Mouse (Mus musculus) myocyte (in vitro differentiated cells): Measurements from ENCODE around the gene E030025P04Rik. TPM values are rescaled to one million over a fixed set of nuclear protein-coding genes. Genes with fewer than 3 reads are reported as not detected.

Source experiments
- H3K27me3 ChIP-seq: one replicate; pipeline ENCODE4 v1.6.1; 2011; ENCODE audit not compliant: control insufficient read depth, insufficient read depth, insufficient read length
- H3K36me3 ChIP-seq: one replicate; pipeline ENCODE4 v1.6.1; 2011; ENCODE audit not compliant: control insufficient read depth, insufficient read depth
- H3K4me2 ChIP-seq: one replicate; pipeline ENCODE4 v1.6.1; 2011; ENCODE audit warnings: low read depth, control low read depth
- H3K4me3 ChIP-seq: one replicate; pipeline ENCODE4 v1.5.1; 2011; ENCODE audit warnings: mild to moderate bottlenecking, control low read depth, moderate library complexity
- H3K79me2 ChIP-seq: one replicate; pipeline ENCODE4 v1.6.1; 2011; ENCODE audit not compliant: control insufficient read depth, insufficient read depth
- H3ac ChIP-seq: one replicate; pipeline ENCODE4 v1.6.1; 2011; ENCODE audit not compliant: control insufficient read depth, insufficient read length
- CEBPB ChIP-seq: IDR thresholded peaks from 2 replicates; pipeline ENCODE4 v1.6.1; 2011; ENCODE audit warnings: mild to moderate bottlenecking, moderate library complexity; ENCODE audit not compliant: poor library complexity, insufficient read depth, severe bottlenecking
- E2F4 ChIP-seq: IDR thresholded peaks from one replicate; pipeline ENCODE4 v1.6.1; 2011; ENCODE audit warnings: mild to moderate bottlenecking, control low read depth, moderate library complexity; ENCODE audit not compliant: insufficient read depth
- MAX ChIP-seq: IDR thresholded peaks from one replicate; pipeline ENCODE4 v1.6.1; 2011; ENCODE audit warnings: low read depth, mild to moderate bottlenecking, control low read depth
- MYOD1 ChIP-seq, 3 experiments: IDR thresholded peaks; one replicate each; pipeline ENCODE4 v1.6.1; 2011; ENCODE audit warnings: control low read depth in 2 of 3, low read depth in 2 of 3, mild to moderate bottlenecking in 2 of 3, moderate library complexity in 1 of 3; ENCODE audit not compliant: insufficient read length in 2 of 3, control insufficient read depth in 1 of 3
- MYOG ChIP-seq, 3 experiments: IDR thresholded peaks; one replicate each; pipeline ENCODE4 v1.6.1; 2011; ENCODE audit warnings: control low read depth in 2 of 3, low read depth in 2 of 3, mild to moderate bottlenecking in 2 of 3; ENCODE audit not compliant: insufficient read length in 2 of 3, control insufficient read depth in 1 of 3, insufficient read depth in 1 of 3
- POLR2A ChIP-seq: IDR thresholded peaks from one replicate; pipeline ENCODE4 v1.6.1; 2011; ENCODE audit warnings: low read depth, mild to moderate bottlenecking, control low read depth, moderate library complexity; ENCODE audit not compliant: insufficient read length
- POLR2AphosphoS2 ChIP-seq: IDR thresholded peaks from one replicate; pipeline ENCODE4 v1.6.1; 2011; ENCODE audit warnings: low read depth, control low read depth; ENCODE audit not compliant: insufficient read length
- REST ChIP-seq: IDR thresholded peaks from one replicate; pipeline ENCODE4 v1.6.1; 2011; ENCODE audit warnings: mild to moderate bottlenecking, control low read depth, moderate library complexity; ENCODE audit not compliant: insufficient read depth, insufficient read length
- SRF ChIP-seq: IDR thresholded peaks from one replicate; pipeline ENCODE4 v1.6.1; 2011; ENCODE audit warnings: low read depth; ENCODE audit not compliant: control insufficient read depth, insufficient read length
- TCF12 ChIP-seq: IDR thresholded peaks from one replicate; pipeline ENCODE4 v1.6.1; 2011; ENCODE audit warnings: mild to moderate bottlenecking, control low read depth; ENCODE audit not compliant: poor library complexity, insufficient read depth, severe bottlenecking
- TCF3 ChIP-seq: IDR thresholded peaks from one replicate; pipeline ENCODE4 v1.6.1; 2011; ENCODE audit warnings: low read depth, control low read depth; ENCODE audit not compliant: insufficient read length
- USF1 ChIP-seq: IDR thresholded peaks from one replicate; pipeline ENCODE4 v1.6.1; 2011; ENCODE audit warnings: low read depth, mild to moderate bottlenecking, control low read depth, moderate library complexity
- polyA plus RNA-seq: library from polyadenylated mRNA; unstranded; fragments of >200 nt; fragmentation: generic; extraction: Trizol; gene quantifications from one replicate; pipeline ENCODE4 v1.2.1, GENCODE M21; 2012; ENCODE audit warnings: missing spikeins

E030025P04Rik gene
- polyA plus RNA-seq, 1 experiment, result not detected

DNA sequence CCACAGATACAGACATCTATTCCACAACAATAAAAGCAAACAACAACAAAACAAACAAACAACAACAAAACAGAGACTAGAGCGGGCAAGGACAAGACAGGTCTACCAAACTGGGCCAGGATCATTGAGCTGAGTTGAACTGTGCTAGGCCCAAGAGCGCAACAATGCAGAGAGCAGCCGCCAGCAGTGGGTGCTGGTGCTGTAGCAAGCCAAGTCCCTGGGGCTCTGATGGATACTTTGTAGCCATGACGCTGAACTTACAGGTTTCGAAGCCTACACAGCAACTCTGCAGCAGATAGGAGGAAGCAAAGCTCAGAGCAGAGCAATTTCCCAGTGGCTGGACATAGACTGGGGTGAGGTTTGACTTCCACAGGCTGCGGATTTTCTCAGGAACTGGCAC, 26.6 kb upstream of the E030025P04Rik start:
- Histone ChIP-seq H3K4me2 (no peak overlapping the region), H3K79me2 (no peaks in the 10 kb centered on the region), H3K36me3 (no peaks in the 10 kb centered on the region), H3ac (no peak overlapping the region), H3K4me3 (no peak overlapping the region), H3K27me3 (no peaks in the 10 kb centered on the region)
- no peak for TF ChIP-seq E2F4
- no peak for TF ChIP-seq SRF
- no peak for TF ChIP-seq CEBPB
- TF ChIP-seq MYOD1 (IDR thresholded peaks at IDR 0.05; ENCODE audit: control insufficient read depth in 1 of 3, insufficient read length in 2 of 3, low read depth in 2 of 3), result no peak
- no peak for TF ChIP-seq POLR2AphosphoS2

DNA sequence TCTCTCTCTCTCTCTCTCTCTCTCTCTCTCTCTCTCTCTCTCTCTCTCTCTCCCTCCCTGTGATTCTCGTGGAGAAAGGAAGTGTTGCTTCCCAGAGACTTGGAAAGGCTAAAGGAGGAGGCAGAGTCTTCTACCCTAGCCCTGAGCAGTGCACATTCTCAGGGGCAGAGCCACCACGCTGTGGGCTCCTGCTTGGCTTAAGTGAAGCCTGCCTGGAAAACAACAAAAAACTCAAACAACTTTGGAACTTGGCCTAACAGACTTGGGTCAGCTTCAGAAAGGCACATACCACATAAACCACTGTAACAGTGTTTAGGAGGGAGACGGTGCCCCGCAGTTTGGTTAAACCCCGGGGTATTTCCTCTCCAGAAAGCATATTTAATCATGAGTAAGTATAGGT, 13.5 kb upstream of the E030025P04Rik start:
- no peak overlapping the region for H3K4me2 ChIP-seq
- H3ac ChIP-seq, result no peak overlapping the region
- no peaks in the 10 kb centered on the region for H3K36me3 ChIP-seq
- H3K79me2 ChIP-seq, result no peaks in the 10 kb centered on the region
- no peaks in the 10 kb centered on the region for H3K27me3 ChIP-seq
- H3K4me3 ChIP-seq, result no peak overlapping the region
- TF ChIP-seq E2F4, result no peak
- no peak for TF ChIP-seq REST
- no peak for TF ChIP-seq USF1

DNA sequence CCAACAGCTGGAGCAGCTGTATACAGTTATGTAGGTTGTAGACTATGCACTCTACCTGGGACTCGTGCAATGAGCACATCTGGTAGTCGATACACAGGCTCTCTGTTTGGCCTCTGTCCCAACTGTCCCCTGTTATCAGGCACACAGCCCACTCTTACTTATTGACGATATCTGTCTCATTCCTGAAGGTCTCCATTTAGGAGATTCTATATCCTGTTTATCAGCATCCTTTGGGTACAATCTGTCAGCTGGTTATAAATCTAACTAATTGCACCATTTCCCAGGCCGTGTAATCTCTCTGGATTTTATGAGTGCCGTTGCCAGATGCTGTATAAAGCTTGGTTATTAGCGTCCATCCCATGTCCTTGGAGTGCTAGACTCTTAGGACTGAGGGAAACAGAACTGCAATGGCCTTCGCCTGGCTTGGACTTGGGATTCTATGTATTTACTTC, 747 bp upstream of the E030025P04Rik start:
- H3K4me2 ChIP-seq, result no peak overlapping the region
- TF ChIP-seq MAX (no peak), CEBPB (no peak), USF1 (no peak), E2F4 (no peak), MYOD1 (IDR thresholded peaks at IDR 0.05; ENCODE audit: control insufficient read depth in 1 of 3, insufficient read length in 2 of 3, low read depth in 2 of 3) (no peak), REST (no peak), POLR2AphosphoS2 (no peak), MYOG (IDR thresholded peaks at IDR 0.05; ENCODE audit: control insufficient read depth in 1 of 3, insufficient read depth in 1 of 3, insufficient read length in 2 of 3, low read depth in 2 of 3) (no peak)
- no peaks in the 10 kb centered on the region for H3K79me2 ChIP-seq
- no peak overlapping the region for H3ac ChIP-seq
- no peaks in the 10 kb centered on the region for H3K27me3 ChIP-seq
- H3K36me3 ChIP-seq, result no peaks in the 10 kb centered on the region
- no peak overlapping the region for H3K4me3 ChIP-seq

DNA sequence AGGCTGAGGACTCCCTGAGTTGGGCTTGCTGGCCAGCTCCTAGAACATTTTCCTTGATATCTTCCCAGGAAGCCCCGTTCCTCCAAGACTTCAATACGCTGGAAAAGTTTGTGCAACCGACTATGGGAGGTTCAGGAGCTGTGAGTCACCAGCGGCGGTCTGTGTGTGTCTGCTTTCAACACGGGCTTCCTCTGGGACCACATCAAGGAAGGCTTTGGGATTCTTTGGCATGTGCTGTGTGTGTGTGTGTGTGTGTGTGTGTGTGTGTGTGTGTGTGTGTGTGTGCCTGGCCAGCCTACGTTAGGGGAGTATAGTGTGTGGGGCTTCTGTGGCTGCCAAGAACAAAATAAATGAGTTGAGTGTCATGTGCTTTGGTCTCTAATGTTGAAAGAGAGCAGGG, 17.7 kb downstream of the E030025P04Rik start:
- Histone ChIP-seq H3ac (no peak overlapping the region), H3K27me3 (no peaks in the 10 kb centered on the region), H3K4me2 (no peak overlapping the region), H3K79me2 (no peaks in the 10 kb centered on the region), H3K4me3 (no peak overlapping the region), H3K36me3 (no peaks in the 10 kb centered on the region)
- TF ChIP-seq TCF12 (no peak), POLR2AphosphoS2 (no peak), MAX (no peak), POLR2A (no peak), TCF3 (no peak), MYOD1 (IDR thresholded peaks at IDR 0.05; ENCODE audit: control insufficient read depth in 1 of 3, insufficient read length in 2 of 3, low read depth in 2 of 3) (no peak), MYOG (IDR thresholded peaks at IDR 0.05; ENCODE audit: control insufficient read depth in 1 of 3, insufficient read depth in 1 of 3, insufficient read length in 2 of 3, low read depth in 2 of 3) (no peak), CEBPB (no peak), USF1 (no peak), E2F4 (no peak)

DNA sequence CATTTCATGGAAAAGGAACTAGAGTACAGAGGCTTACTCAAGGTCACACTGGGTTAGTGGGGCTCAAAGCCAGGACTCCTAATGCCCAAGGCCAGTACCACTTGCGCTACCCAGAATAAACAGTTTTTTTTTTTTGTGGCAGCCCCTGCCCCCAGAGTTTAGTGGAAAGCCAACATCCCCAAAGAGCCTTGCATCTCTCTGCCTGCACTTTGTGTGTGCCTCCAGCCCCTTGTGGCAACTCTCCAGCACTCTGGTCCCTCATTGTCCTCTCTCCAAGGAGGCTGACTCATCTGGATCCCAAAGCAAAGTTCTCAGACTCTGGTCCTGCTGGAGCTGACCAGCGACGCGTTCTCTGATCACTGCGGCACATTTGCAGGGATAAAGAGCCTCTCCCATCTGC, 18.7 kb downstream of the E030025P04Rik start:
- TF ChIP-seq REST (no peak), POLR2AphosphoS2 (no peak), MAX (no peak), TCF12 (no peak), USF1 (no peak), SRF (no peak)
- H3K4me3 ChIP-seq, result no peak overlapping the region
- H3K36me3 ChIP-seq, result no peaks in the 10 kb centered on the region
- H3ac ChIP-seq, result no peak overlapping the region
- no peak overlapping the region for H3K4me2 ChIP-seq
- no peaks in the 10 kb centered on the region for H3K79me2 ChIP-seq
- no peaks in the 10 kb centered on the region for H3K27me3 ChIP-seq

DNA sequence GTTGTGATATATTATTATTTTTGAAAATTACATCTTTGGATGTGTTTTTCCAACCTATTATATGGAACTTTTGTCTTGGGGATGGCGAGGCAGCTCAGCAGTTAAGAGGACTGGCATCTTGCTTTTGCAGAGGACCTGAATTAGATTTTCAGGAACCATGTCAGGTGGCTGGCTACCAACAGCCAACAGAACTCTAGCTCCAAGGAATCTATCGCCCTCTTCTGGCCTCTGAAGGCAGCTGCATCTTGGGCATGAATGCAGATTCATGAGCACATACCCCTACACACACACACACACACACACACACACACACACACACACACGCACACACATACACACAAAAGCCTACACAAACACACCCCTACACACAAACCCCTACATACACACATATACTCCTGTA, 19.9 kb downstream of the E030025P04Rik start:
- Histone ChIP-seq H3ac (no peak overlapping the region), H3K36me3 (no peaks in the 10 kb centered on the region), H3K79me2 (no peaks in the 10 kb centered on the region), H3K4me2 (no peak overlapping the region), H3K4me3 (no peak overlapping the region), H3K27me3 (no peaks in the 10 kb centered on the region)
- no peak for TF ChIP-seq CEBPB
